Mouse (Mus musculus) MEL (cell line): Measurements from ENCODE around the gene Cxcr2. TPM values are rescaled to one million over a fixed set of nuclear protein-coding genes. Genes with fewer than 3 reads are reported as not detected.
"Not testable (repeated sequence)": the region's sequence is repeated elsewhere in the genome, so short reads cannot be mapped to it uniquely, and the experiment has no call there.

Experiments
- DNase-seq: peaks from one replicate; pipeline ENCODE4 v3.0.0; 2011; ENCODE audit warnings: low read depth, low spot score
- H3K27ac ChIP-seq: 2 replicates; pipeline ENCODE4 v1.5.1; 2012; ENCODE audit warnings: low read depth, mild to moderate bottlenecking, control low read depth, low read length, moderate library complexity; ENCODE audit not compliant: control insufficient read depth
- H3K27me3 ChIP-seq, 2 experiments: fragments of 150-350 bp in 1 of 2; sonication (generic) in 1 of 2; 2 replicates each; pipeline ENCODE4 v1.6.1; 2012; ENCODE audit warnings: low read length in 2 of 2, mild to moderate bottlenecking in 2 of 2, improper control_type of control experiment in 1 of 2, moderate library complexity in 1 of 2; ENCODE audit not compliant: insufficient read depth in 2 of 2, control insufficient read depth in 1 of 2
- H3K36me3 ChIP-seq, 2 experiments: 2 replicates each; pipeline ENCODE4 v1.6.1; 2012 to 2014; ENCODE audit warnings: low read length in 2 of 2, improper control_type of control experiment in 1 of 2, inconsistent platforms in 1 of 2, mild to moderate bottlenecking in 1 of 2; ENCODE audit not compliant: insufficient read depth in 2 of 2, control insufficient read depth in 1 of 2
- H3K4me1 ChIP-seq, 2 experiments: fragments of 150-350 bp in 1 of 2; sonication (generic) in 1 of 2; 2 replicates each; pipeline ENCODE4 v1.6.1; 2012; ENCODE audit warnings: low read length in 2 of 2, improper control_type of control experiment in 1 of 2, mild to moderate bottlenecking in 1 of 2; ENCODE audit not compliant: insufficient read depth in 2 of 2, control insufficient read depth in 1 of 2
- H3K4me3 ChIP-seq, 2 experiments: fragments of 150-350 bp in 1 of 2; sonication (generic) in 1 of 2; 2 replicates each; pipeline ENCODE4 v1.5.1; 2012; ENCODE audit warnings: low read depth in 2 of 2, low read length in 2 of 2, mild to moderate bottlenecking in 2 of 2, moderate library complexity in 2 of 2, control low read depth in 1 of 2, improper control_type of control experiment in 1 of 2; ENCODE audit not compliant: control insufficient read depth in 1 of 2, insufficient read depth in 1 of 2
- H3K79me2 ChIP-seq: 2 replicates; pipeline ENCODE4 v1.6.1; 2012; ENCODE audit warnings: mild to moderate bottlenecking, low read length, moderate library complexity; ENCODE audit not compliant: control insufficient read depth, poor library complexity, insufficient read depth
- H3K9ac ChIP-seq: 2 replicates; pipeline ENCODE4 v1.6.1; 2012; ENCODE audit warnings: low read depth, mild to moderate bottlenecking, control low read depth, low read length, moderate library complexity; ENCODE audit not compliant: control insufficient read depth, poor library complexity, severe bottlenecking
- H3K9me3 ChIP-seq: fragments of 150-350 bp; sonication (generic); replicated peaks from 2 replicates; pipeline ENCODE4 v1.6.1; 2012; ENCODE audit warnings: mild to moderate bottlenecking, low read length, improper control_type of control experiment, moderate library complexity; ENCODE audit not compliant: insufficient read depth
- CTCF ChIP-seq, 3 experiments: IDR thresholded peaks in 2 of 3; conservative IDR thresholded peaks in 1 of 3; 2 replicates each; pipeline ENCODE4 v1.5.1; 2011 to 2012; ENCODE audit warnings: low read length in 3 of 3, low read depth in 2 of 3, mild to moderate bottlenecking in 2 of 3, improper control_type of control experiment in 1 of 3, inconsistent platforms in 1 of 3, mixed read lengths in 1 of 3, moderate library complexity in 1 of 3; ENCODE audit not compliant: control insufficient read depth in 1 of 3, insufficient read depth in 1 of 3, poor library complexity in 1 of 3, severe bottlenecking in 1 of 3
- E2F4 ChIP-seq: IDR thresholded peaks from 2 replicates; pipeline ENCODE4 v1.6.1; 2011; ENCODE audit warnings: low read depth, low read length, improper control_type of control experiment, borderline replicate concordance
- EP300 ChIP-seq, 2 experiments: IDR thresholded peaks; 2 replicates each; pipeline ENCODE4 v1.6.1; 2011; ENCODE audit warnings: improper control_type of control experiment in 2 of 2, low read length in 2 of 2, low read depth in 1 of 2, mild to moderate bottlenecking in 1 of 2
- MAFK ChIP-seq: IDR thresholded peaks from 2 replicates; pipeline ENCODE4 v1.6.1; 2011; ENCODE audit warnings: low read depth, mild to moderate bottlenecking, low read length, improper control_type of control experiment, borderline replicate concordance
- MYC ChIP-seq: IDR thresholded peaks from 2 replicates; pipeline ENCODE4 v1.6.1; 2011; ENCODE audit warnings: low read depth, mild to moderate bottlenecking, low read length, improper control_type of control experiment, moderate library complexity
- NELFE ChIP-seq: IDR thresholded peaks from 2 replicates; pipeline ENCODE4 v1.6.1; 2011; ENCODE audit warnings: low read depth, low read length, improper control_type of control experiment
- NRF1 ChIP-seq: IDR thresholded peaks from 2 replicates; pipeline ENCODE4 v1.6.1; 2014; ENCODE audit warnings: low read depth, mild to moderate bottlenecking, inconsistent platforms, low read length, improper control_type of control experiment, moderate library complexity; ENCODE audit not compliant: poor library complexity, insufficient read depth, severe bottlenecking
- POLR2AphosphoS2 ChIP-seq: IDR thresholded peaks from 2 replicates; pipeline ENCODE4 v1.6.1; 2011; ENCODE audit warnings: low read length, improper control_type of control experiment
- TBP ChIP-seq: IDR thresholded peaks from 2 replicates; pipeline ENCODE4 v1.8.0; 2011; ENCODE audit warnings: low read depth, low read length, improper control_type of control experiment
- TCF12 ChIP-seq: IDR thresholded peaks from 2 replicates; pipeline ENCODE4 v1.6.1; 2014; ENCODE audit warnings: low read depth, mild to moderate bottlenecking, inconsistent platforms, low read length, improper control_type of control experiment, moderate library complexity
- UBTF ChIP-seq: IDR thresholded peaks from 2 replicates; pipeline ENCODE4 v1.6.1; 2012; ENCODE audit warnings: low read depth, mild to moderate bottlenecking, inconsistent platforms, low read length, improper control_type of control experiment, moderate library complexity, borderline replicate concordance; ENCODE audit not compliant: insufficient read depth
- ZNF384 ChIP-seq: IDR thresholded peaks from 2 replicates; pipeline ENCODE4 v1.6.1; 2012; ENCODE audit warnings: low read depth, mild to moderate bottlenecking, inconsistent platforms, low read length, improper control_type of control experiment
- polyA plus RNA-seq, 2 experiments: library from polyadenylated mRNA; stranded (reverse) in 1 of 2; unstranded in 1 of 2; fragments of >175 nt in 1 of 2; fragments of >200 nt in 1 of 2; gene quantifications; 2 replicates each; pipeline versions ENCODE4 v1.2.1 to v1.2.4; 2012; ENCODE audit warnings: low replicate concordance in 2 of 2, low read depth in 1 of 2; ENCODE audit not compliant: insufficient read length in 2 of 2, insufficient read depth in 1 of 2, missing spikeins in 1 of 2
- total RNA-seq: library from RNA; depleted of rRNA; stranded (reverse); fragments of 300-350 nt; gene quantifications from 2 replicates; pipeline ENCODE4 v1.2.3, GENCODE M21; 2012

Gene Cxcr2
- total and polyA plus RNA-seq, 3 experiments = 0.11 to 0.92 TPM; not detected in 1

DNA sequence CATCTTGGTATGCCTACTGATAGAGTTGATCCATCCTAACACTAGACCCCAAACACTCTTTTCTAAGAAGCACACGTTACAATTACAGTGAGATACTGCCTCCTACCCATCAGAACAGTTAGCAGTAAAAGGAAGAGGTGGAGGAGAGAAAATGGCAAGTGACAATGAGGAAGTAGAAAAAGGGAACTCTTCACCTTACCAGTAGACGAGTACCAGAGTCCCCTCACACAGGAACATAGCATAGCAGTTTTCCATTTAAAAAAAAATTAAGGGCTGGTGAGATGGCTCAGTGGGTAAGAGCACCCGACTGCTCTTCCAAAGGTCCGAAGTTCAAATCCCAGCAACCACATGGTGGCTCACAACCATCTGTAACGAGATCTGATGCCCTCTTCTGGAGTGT is 5.8 kb downstream of the Cxcr2 start:
- not testable (repeated sequence) for H3K27me3 ChIP-seq
- TF ChIP-seq TBP = peak; percentile 95
- TF ChIP-seq ZNF384 = peak; percentile 79
- peak; percentile 17 to 70; a peak in 1 of 4 replicates for TF ChIP-seq EP300 (IDR thresholded peaks at IDR 0.05; ENCODE audit: low read depth in 1 of 2, low read length in 2 of 2)
- TF ChIP-seq CTCF (IDR thresholded peaks at IDR 0.05 in 2 of 3, conservative IDR thresholded peaks at IDR 0.05 in 1 of 3; ENCODE audit: control insufficient read depth in 1 of 3, insufficient read depth in 1 of 3, low read depth in 2 of 3, low read length in 3 of 3, poor library complexity in 1 of 3, severe bottlenecking in 1 of 3) = 0 out of 6 replicates have a peak, but pooled peaks of 1 of the 3 experiments have one; percentile 6
- TF ChIP-seq, all 39 proteins: peak for 4; not testable (repeated sequence) for 35
- H3K36me3 ChIP-seq, H3K9me3 ChIP-seq, H3K4me1 ChIP-seq, H3K4me3 ChIP-seq, H3K27ac ChIP-seq, H3K9ac ChIP-seq, H3K79me2 ChIP-seq: not testable (repeated sequence)
- peak; percentile 80 for DNase-seq

DNA sequence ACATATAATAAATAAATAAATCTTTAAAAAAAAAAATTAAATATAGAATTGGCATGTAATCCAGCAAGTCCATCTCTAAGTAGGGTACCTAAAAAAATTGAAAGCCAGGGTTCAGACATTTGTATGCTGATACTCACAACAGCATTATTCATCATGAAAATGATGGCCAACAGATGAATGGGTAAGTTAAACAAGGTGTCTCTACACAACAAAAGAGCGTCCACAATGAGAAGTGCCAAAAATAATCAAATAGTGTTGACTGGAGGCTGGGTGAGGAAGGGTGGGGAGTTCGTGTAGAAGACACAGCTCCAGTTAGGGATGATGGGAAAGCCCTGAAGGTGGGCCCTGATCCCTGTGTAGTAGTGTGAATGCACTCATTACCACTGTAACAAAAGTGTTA is 6.2 kb downstream of the Cxcr2 start:
- DNase-seq = peak; percentile 62
- H3K27ac ChIP-seq = no peak overlapping the region
- no peak overlapping the region for H3K9ac ChIP-seq
- H3K4me3 ChIP-seq = no peak overlapping the region
- no peaks in the 10 kb centered on the region for H3K79me2 ChIP-seq
- no peaks in the 10 kb centered on the region for H3K9me3 ChIP-seq
- H3K4me1 ChIP-seq = no peaks in the 10 kb centered on the region
- TF ChIP-seq MAFK = no peak
- TF ChIP-seq ZNF384 = 0 out of 2 replicates have a peak, but pooled peaks have one; percentile 8
- TF ChIP-seq POLR2AphosphoS2 = no peak
- TF ChIP-seq TBP = peak; percentile 28; the same call in 1 of the 2 replicates
- no peak for TF ChIP-seq UBTF
- no peaks in the 10 kb centered on the region for H3K36me3 ChIP-seq
- H3K27me3 ChIP-seq = no peaks in the 10 kb centered on the region

DNA sequence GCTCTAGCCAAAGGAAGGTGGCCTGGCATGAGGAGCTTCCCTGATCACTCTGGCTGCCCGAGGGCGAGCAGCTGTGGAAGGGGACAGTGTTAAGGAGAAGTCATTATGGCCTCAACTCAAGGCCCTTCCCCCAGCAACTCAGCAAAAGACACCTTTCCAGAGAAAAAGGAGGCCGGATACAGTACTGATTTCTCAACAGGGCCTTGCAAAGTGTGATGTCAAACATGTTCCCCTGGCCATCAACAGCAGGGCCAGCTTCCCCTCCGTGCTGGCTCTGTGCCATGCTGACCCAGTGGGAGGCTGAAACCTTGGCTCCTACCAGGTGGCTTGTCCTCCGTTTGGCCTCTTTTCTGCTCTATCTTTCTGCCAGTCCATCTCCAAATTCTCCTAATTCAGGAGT is 13.3 kb downstream of the Cxcr2 start:
- no peak for DNase-seq
- TF ChIP-seq MYC (no peak), E2F4 (no peak), ZNF384 (no peak), TCF12 (no peak), NELFE (no peak), NRF1 (no peak)
- no peaks in the 10 kb centered on the region for H3K27me3 ChIP-seq
- H3K79me2 ChIP-seq = no peaks in the 10 kb centered on the region
- no peaks in the 10 kb centered on the region for H3K9me3 ChIP-seq
- no peak overlapping the region for H3K4me3 ChIP-seq
- peaks cover 0 to 2% of the 10 kb centered on the region in 2 experiments; a peak in 2 of 4 replicates for H3K36me3 ChIP-seq
- no peak overlapping the region for H3K27ac ChIP-seq
- no peak overlapping the region for H3K9ac ChIP-seq
- peaks cover 0 to 3% of the 10 kb centered on the region in 2 experiments; a peak in 2 of 4 replicates for H3K4me1 ChIP-seq
